Mouse (Mus musculus) cerebellum, postnatal 36 days (tissue): Measurements from ENCODE around the gene Tmem41b.
A peak's percentile ranks its signal among the peaks of the same experiment; 100 is the strongest.
"Not testable (repeated sequence)": the region's sequence is repeated elsewhere in the genome, so short reads cannot be mapped to it uniquely, and the experiment has no call there.

ENCODE experiments used
- DNase-seq, 2 experiments: peaks; one replicate each; pipeline ENCODE4 v3.0.0; 2021 to 2022; ENCODE audit warnings: mixed read lengths in 2 of 2

Gene Tmem41b

DNA sequence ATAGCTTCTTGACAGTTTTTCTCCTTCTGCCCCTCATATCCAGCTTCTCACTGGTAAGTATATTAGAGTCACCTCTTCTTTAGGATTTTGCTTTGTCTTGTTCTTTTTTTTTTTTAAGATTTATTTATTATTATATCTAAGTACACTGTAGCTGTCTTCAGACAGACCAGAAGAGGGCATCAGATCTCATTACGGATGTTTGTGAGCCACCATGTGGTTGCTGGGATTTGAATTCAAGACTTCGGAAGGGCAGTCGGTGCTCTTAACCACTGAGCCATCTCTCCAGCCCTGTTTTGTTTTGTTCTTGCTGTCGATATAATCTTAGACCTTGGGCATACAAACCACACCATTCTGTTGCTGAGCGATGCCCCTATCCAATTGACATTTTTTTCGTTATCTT, at the start of gene Tmem41b:
Tmem41b (minus strand) TSS at position 155 of the 400 bp plus-strand sequence.
- DNase-seq, result peak in 1 of 2 experiments; percentile 34

DNA sequence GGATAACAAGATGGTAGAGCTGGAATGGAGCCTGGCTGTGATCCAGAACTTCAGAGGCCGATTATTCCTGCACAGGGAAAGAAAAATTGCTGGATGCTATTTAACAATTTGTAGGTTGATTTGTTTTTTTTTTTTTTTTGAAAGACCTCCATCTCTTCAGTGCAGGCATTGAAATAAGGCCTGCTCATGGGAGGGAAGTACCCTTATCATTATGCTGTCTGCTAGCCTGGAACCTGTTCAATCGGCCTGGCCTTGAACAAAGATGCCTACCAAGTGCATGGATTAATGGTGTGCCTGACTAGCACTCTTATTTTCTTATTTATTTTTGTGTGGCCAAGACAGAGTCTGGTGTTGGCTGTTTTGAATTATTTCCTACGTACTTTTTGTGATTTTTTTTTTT, 43.6 kb upstream of the Tmem41b start:
- DNase-seq, result no peak

DNA sequence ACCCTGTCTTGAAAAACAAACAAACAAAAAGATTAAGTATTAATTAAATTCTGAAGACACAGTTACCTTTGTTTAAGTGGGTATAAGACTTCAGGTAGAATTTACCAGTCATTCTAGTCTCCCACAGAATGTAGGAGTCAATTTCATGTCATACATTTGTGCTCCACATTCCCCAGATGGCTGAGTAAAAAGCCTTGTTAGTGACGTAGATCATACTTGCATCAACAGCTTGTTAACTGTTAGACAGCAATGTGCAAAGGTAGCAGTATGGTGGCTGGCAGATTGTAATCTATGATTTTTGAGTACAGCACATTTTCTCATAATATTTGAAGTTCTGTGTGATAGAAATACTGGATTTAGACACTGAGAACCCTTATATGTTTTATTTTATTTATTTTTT, 42.1 kb upstream of the Tmem41b start:
- DNase-seq, result no peak

GRCm38 (mm10) chr7:110026594-110026993, 39.9 kb upstream of the Tmem41b start:
- no peak for DNase-seq

DNA sequence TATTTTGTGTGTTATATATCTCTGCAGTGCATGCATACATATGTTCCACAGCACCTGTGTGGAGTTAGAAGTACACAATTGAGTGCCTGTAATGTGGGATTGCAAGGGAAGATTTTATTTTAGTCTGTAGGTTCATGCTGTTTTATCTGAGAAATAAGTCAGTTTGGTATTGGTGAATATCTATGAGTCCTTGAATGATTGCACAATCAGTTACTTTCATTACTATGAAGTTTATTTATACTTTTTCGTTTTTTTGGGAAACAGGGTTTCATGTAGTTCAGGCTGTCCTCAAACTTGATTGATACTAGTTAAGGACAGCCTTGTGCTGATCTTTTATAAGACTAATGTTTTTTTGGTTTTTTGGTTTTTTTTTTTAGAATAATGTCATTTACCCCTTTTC, 36.8 kb upstream of the Tmem41b start:
- no peak for DNase-seq

DNA sequence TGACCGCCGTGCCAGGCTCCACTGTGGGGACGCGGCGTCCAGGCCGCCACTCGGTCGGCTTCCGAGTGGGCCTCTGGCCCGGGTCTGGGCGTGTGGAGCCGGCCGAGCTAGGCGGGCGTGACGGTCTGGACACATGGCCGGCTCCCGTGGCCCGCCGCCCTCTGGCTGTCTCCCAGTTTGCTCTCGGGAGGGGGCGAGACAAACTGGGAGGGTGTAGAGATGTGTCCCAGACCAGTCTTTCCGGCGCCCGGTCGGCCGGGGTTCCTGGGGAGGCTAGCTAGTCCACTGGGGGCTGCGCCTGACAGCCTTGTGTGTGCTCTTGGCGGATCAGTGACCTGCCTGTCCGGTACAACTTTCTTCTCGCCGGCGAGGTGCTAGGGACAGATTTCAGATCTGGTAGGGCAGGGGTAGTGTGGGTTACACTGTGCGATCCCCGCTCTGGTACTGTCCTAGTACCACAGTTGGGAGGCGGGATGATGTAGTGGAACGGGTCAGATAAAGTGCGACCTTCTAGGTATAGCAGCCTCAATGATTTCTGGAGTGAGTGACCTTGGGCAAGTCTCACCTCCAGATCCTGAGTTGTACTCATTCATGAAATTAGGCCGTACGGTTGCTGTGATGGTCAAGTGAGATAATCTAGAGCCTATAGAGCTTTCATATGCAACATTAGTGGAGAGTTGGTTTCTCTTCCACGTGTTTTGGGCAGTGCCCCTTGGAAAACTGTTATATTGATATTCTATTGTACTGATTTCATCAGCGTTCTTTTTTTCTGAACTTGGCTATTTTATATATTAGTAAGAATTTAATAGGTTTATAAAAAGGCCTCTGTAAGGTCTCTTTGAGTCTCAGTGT, 32.1 kb upstream of the Tmem41b start:
- peak; percentile 44 to 61 for DNase-seq

GRCm38 (mm10) chr7:110018117-110018630, 31.4 kb upstream of the Tmem41b start, which contains the start of gene Ipo7:
Ipo7 (plus strand) TSS chr7:110018274.
- peak; percentile 91 for DNase-seq

GRCm38 (mm10) chr7:110014272-110014671, 27.5 kb upstream of the Tmem41b start:
- no peak for DNase-seq

DNA sequence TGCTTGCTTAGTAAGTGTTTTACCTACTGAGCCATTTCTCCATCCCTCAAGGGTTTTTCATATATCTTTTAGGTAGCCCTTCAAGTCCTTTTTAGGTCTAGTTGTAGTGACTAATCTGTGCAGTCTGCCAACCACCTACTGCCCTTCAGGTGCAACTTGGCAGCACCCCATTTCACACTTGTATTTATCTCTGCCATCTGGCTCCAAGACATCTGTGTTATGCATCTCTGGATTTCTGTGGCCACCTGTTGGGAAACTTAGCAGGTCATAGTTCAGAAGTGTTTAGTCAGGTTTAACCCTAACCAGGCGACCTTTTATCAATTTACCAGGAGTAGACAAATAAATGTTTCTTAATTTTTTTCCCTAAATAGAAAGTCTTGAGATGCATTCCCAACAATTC, 24.7 kb upstream of the Tmem41b start:
- no peak for DNase-seq

GRCm38 (mm10) chr7:110009084-110009483, 22.4 kb upstream of the Tmem41b start:
- no peak for DNase-seq

- DNase-seq, result no peak
Measured at GRCm38 (mm10) chr7:110008513-110008912, 21.8 kb upstream of the Tmem41b start.

DNA sequence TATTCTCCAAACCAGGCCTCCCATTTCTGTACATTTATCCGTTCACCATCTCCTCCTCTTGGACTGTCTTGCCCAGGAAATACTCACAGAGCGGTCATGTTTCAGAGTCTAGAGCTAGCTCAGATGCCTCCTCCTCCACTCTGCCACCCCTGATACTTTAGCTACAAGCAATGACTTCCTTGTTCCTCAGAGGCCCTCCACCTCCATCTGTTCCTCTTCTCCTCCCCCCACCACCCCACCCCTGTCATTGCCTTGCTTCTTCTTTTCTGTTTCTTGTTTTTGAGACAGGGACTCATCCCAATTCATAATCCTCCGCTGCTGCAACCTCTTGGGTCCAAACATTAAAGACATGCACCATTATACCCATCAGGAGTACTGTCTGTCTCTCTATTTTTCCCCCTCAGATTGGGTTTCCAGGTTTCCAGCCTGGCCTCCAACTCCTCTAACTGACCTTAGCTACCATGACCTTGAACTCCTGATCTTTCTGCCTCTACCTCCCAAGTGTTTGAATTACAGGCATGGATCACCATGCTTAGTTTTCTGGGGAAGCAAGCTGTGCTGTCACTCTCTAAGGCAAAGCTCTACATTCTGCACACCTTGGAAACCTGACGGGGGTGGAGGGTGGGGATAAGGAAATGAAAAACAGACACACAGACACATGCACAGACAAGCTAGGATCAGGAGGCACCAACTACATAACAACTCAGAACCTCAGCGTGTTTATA, 19.9 kb upstream of the Tmem41b start:
- no peak for DNase-seq

- DNase-seq, result no peak
Measured at GRCm38 (mm10) chr7:110005976-110006375, 19.2 kb upstream of the Tmem41b start.

GRCm38 (mm10) chr7:110002968-110003367, 16.2 kb upstream of the Tmem41b start:
- peak; percentile 64 for DNase-seq

- no peak for DNase-seq
Measured at GRCm38 (mm10) chr7:110002092-110002491, 15.4 kb upstream of the Tmem41b start.

GRCm38 (mm10) chr7:109998388-109998787, 11.7 kb upstream of the Tmem41b start:
- no peak for DNase-seq

- peak in 1 of 2 experiments; percentile 39 for DNase-seq
Measured at GRCm38 (mm10) chr7:109993157-109993959, 6.6 kb upstream of the Tmem41b start.

DNA sequence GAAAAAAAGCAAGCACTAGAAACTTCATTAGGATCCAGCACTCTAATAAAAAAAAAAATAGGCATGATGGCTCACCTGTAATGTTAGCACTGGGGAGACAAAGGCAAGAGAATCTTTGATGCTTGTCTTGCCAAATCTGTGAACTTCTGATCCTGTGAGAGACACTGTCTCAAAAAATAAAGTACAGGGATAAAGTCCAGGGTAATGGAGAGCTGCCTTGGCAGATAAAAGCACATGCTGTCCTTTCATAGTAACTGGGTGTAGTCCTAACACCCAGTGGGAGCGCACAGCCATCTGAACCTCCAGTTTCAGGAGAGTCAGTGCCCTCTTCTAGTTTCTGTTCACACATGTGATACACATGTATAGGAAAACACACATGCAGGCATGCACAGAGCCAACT, 4.6 kb upstream of the Tmem41b start:
- DNase-seq, result no peak

GRCm38 (mm10) chr7:109986133-109986669, 528 bp downstream of the Tmem41b start:
- DNase-seq, result peak; percentile 99 to 100

DNA sequence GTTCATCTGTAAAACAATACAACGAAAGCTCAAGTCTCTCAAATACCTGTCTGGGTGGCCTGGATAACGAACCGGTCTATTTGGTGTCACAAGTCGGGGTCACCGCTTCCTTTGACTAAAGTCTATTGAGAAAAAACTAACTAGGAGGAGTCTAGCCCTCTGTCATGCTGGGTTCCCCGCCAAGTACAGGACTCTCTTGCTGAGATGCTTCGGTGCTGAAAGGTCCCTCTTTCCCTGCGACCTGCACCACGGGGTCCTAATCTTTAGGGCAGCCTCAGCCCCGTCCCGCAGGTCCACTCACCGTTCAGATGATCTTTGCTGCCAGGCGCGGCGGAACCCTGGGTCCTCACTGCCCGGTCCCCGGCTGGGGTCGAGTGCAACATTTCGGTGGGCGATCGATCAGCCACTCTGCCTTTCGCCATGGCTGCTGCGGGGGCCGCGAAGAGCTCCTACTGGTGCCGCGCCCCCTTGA, 1.0 kb downstream of the Tmem41b start:
- DNase-seq, result peak in 1 of 2 experiments; percentile 35

- not testable (repeated sequence) for DNase-seq
Measured at GRCm38 (mm10) chr7:109984608-109985007, 2.1 kb downstream of the Tmem41b start.

- peak; percentile 48 to 59 for DNase-seq
Measured at GRCm38 (mm10) chr7:109977131-109977530, 9.6 kb downstream of the Tmem41b start.
